Mouse (Mus musculus) heart, embryonic 11.5 days (tissue): ENCODE data around the gene Knstrn. TPM values are rescaled to one million over a fixed set of nuclear protein-coding genes. Genes with fewer than 3 reads are reported as not detected.

Experiments
- ATAC-seq: fragments of 200-750 bp; cut with Nextera tagmentation; replicated peaks from 2 replicates; pipeline ENCODE4 v1.8.0; 2017; ENCODE audit warnings: moderate library complexity; ENCODE audit not compliant: insufficient number of reproducible peaks, low FRiP score, low TSS enrichment
- H3K27ac ChIP-seq: fragments of 300-500 bp; sonication (generic); 2 replicates; pipeline ENCODE4 v1.5.1; 2014; ENCODE audit warnings: mild to moderate bottlenecking, low read depth, low read length
- H3K27me3 ChIP-seq: fragments of 300-500 bp; sonication (generic); 2 replicates; pipeline ENCODE4 v1.6.1; 2014; ENCODE audit warnings: mild to moderate bottlenecking, low read length, mixed read lengths; ENCODE audit not compliant: control insufficient read depth, insufficient read depth
- H3K36me3 ChIP-seq: fragments of 300-500 bp; sonication (generic); 2 replicates; pipeline ENCODE4 v1.6.1; 2014; ENCODE audit warnings: mild to moderate bottlenecking, low read length, moderate library complexity, mixed read lengths; ENCODE audit not compliant: control insufficient read depth, insufficient read depth
- H3K4me1 ChIP-seq: fragments of 300-500 bp; sonication (generic); 2 replicates; pipeline ENCODE4 v1.6.1; 2014; ENCODE audit warnings: low read length; ENCODE audit not compliant: control insufficient read depth, insufficient read depth
- H3K4me2 ChIP-seq: fragments of 300-500 bp; sonication (generic); 2 replicates; pipeline ENCODE4 v1.6.1; 2014; ENCODE audit warnings: mild to moderate bottlenecking, moderate library complexity
- H3K4me3 ChIP-seq: fragments of 300-500 bp; sonication (generic); 2 replicates; pipeline ENCODE4 v1.5.1; 2014; ENCODE audit warnings: low read depth, low read length
- H3K9ac ChIP-seq: fragments of 300-500 bp; sonication (generic); 2 replicates; pipeline ENCODE4 v1.6.1; 2014; ENCODE audit warnings: mild to moderate bottlenecking, low read depth, low read length, moderate library complexity
- H3K9me3 ChIP-seq: fragments of 300-500 bp; sonication (generic); replicated peaks from 2 replicates; pipeline ENCODE4 v1.6.1; 2016; ENCODE audit warnings: low read length; ENCODE audit not compliant: control insufficient read depth
- WGBS: fragments of 180-500 bp; shearing (Covaris S2); extraction: QIAGEN DNeasy Blood & Tissue Kit; methylation state at CpG from one replicate; pipeline ENCODE4 v1.1.7; 2014; ENCODE audit not compliant: insufficient replicate concordance; 5-methylcytosine and 5-hydroxymethylcytosine counted together
- polyA plus RNA-seq: library from polyadenylated mRNA; unstranded; fragments of >200 nt; fragmentation: Nextera tagmentation; extraction: Ambion mirVana; gene quantifications from 2 replicates; pipeline ENCODE4 v1.2.1, GENCODE M21; 2014

Gene Knstrn
- polyA plus RNA-seq, 1 experiment from 2014 or later: 135 TPM

DNA sequence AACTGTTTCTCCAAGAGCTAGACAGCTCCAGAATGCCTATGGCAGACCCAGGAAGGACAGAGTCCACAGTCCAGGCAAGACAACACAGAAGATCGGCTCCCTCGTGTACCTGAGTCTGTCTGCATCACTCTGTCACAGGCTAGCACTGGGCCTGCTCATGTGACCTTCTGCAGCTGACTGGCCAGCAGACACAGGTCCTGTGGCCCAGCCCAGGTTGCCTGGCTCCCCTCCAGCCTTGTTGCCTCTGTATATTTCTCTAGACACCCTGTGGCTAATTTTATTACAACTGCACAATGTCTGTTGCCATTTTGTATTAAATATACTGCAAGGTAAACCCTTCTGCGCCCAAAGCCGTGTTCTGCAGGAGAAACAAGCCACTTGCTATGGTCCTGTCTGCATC, 67.2 kb downstream of the Knstrn start:
- 74% methylated on average over 4 of the region's 4 CpGs for WGBS
- Histone ChIP-seq H3K9ac (no peak overlapping the region), H3K27ac (no peak overlapping the region), H3K4me1 (0 out of 2 replicates have a peak, but pooled peaks cover 5% of the 10 kb centered on the region), H3K27me3 (peaks cover 17% of the 10 kb centered on the region), H3K4me3 (no peak overlapping the region), H3K36me3 (peaks cover 6% of the 10 kb centered on the region; the same call in 1 of the 2 replicates), H3K9me3 (no peaks in the 10 kb centered on the region), H3K4me2 (no peak overlapping the region)
- ATAC-seq: no peak

DNA sequence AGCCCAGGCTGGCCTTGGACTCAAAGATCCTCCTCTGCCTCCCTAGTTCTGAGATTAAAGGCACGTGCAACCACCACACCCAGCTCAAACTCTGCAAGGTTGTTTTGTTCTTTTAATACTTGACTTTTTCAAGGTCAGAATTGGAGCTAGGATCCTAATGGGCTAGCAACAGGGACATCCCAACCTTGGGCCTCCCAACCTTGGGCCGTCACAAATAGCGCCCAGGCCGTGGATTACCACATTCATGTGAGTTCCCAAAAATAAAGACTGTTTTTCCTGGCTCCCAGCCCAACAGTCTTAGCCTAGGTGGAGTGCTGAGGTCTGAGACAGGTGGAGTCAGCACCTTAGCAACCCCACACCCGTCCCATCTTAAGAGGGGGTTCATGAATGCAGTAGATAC, 68.2 kb downstream of the Knstrn start:
- ATAC-seq: no peak
- 84% methylated on average over 5 of the region's 5 CpGs for WGBS
- Histone ChIP-seq H3K27ac (no peak overlapping the region), H3K4me3 (no peak overlapping the region), H3K9ac (no peak overlapping the region), H3K4me2 (no peak overlapping the region), H3K4me1 (0 out of 2 replicates have a peak, but pooled peaks cover 5% of the 10 kb centered on the region), H3K9me3 (no peaks in the 10 kb centered on the region), H3K36me3 (peaks cover 6% of the 10 kb centered on the region; the same call in 1 of the 2 replicates), H3K27me3 (peaks cover 24% of the 10 kb centered on the region)

DNA sequence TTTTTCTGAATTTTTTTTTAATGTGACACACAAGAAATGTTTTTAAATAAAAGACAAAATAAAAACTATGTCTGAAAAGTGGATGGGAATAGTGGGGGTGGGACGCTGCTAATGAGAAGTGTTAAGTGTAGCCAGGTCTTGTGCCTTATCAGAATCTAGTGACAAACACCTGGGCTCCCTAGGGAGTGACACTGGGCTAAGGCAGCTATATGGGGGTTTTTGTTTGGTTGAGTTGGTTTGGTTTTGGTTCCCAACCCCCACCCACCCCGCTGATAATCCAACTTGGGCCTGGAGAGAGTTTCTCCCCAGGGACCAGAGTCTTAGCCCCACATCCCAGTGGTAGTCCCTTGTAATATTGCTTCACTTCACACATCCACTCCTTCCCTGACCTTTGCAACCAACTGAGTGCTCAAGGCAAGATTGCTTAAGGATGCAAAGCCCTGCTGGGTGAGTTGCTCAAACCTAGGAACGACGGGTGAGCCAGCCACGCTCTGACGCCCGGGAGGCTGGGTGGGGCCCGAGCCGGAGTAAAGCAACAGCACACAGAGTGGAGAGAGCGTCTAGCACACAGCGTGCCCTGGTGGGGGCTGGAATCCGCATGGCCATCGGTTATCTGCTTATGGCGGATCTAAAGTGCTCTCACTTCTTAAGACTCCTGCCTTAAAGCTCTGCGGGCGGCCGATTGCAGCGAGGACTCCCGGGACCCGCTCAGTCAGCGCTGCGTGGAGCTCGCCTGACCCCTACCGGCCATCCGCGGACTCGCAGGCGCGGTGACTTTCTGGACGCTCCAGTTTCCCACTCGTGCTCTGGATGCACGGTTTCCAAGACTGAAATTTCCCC, 69.3 kb downstream of the Knstrn start:
- H3K27ac ChIP-seq: no peak overlapping the region

DNA sequence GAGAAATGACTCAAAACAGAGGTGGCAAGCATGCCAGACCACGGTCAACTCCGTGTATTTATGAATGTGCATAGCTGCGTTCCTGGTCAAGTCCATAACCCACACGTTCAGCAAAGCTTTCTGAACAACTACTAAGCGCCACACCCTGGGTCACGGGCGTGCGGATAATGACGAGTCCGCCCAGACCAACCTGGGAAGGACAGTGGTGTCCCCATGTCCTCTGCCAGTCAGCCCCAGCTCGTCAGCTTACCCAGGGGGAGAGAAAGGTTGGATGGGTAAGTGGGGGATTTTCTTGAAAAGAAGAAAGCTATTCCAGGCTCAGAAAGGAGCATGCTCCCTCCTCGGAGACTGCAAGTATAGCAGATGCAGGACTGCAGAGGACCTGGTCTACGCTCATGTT, 73.6 kb downstream of the Knstrn start:
- Histone ChIP-seq H3K4me3 (peak overlapping the region; percentile 25; the same call in 1 of the 2 replicates), H3K27ac (peak overlapping the region; percentile 80), H3K36me3 (no peaks in the 10 kb centered on the region), H3K4me1 (peaks cover 10% of the 10 kb centered on the region), H3K9me3 (no peaks in the 10 kb centered on the region), H3K4me2 (peak overlapping the region; percentile 43), H3K27me3 (peaks cover 42% of the 10 kb centered on the region), H3K9ac (0 out of 2 replicates have a peak overlapping the region, but pooled peaks have one; percentile 34)
- ATAC-seq: peak; percentile 67; the same call in 1 of the 2 replicates
- 51% methylated on average over 13 of the region's 13 CpGs for WGBS

More for the DNA sequence above, 69.3 kb downstream of the Knstrn start:
- H3K36me3 ChIP-seq: peaks cover under 1% of the 10 kb centered on the region; the same call in 1 of the 2 replicates
- H3K27me3 ChIP-seq: peaks cover 30% of the 10 kb centered on the region
- peak; percentile 31; the same call in 1 of the 2 replicates for ATAC-seq
- WGBS: 1% methylated on average over 32 of the region's 32 CpGs
- H3K9ac ChIP-seq: 0 out of 2 replicates have a peak overlapping the region, but pooled peaks have one; percentile 1
- H3K4me3 ChIP-seq: peak overlapping the region; percentile 26
- peaks cover 12% of the 10 kb centered on the region for H3K4me1 ChIP-seq
- no peaks in the 10 kb centered on the region for H3K9me3 ChIP-seq
- peak overlapping the region; percentile 60 for H3K4me2 ChIP-seq

DNA sequence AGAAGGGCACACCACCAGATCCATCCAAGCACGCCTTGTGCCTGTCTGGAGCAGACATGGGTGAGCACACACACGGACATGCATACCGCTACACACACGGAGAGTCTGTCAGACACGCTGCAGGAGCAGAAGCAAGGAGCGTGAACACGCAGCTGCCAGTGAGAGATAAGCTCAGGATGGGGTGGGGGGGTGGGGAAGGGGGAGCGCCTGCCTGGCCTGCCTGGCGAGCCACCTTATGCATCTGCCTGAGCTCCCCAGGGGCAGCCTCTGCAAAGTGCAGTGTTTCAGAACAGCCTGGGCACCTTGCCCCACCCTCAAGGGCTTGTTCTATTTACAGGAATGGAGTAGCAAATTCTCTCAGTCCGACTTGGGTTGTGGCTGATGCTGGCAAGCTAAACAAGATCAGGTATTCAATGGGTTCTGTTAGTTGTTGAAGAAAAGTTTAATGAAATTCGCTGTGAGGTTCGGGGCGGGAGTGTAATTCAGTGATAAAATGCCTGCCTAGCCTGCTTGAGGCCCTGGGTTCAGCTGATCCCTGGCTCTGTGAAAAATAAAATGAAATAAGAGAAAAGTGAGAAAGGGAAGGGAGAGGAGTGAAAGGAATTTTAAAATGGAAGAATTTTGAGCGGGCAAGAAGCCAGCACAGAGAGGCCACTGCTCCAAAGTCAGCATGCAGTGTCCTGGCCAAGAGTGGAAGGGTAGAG, 74.2 kb downstream of the Knstrn start:
- Histone ChIP-seq H3K9me3 (no peaks in the 10 kb centered on the region), H3K9ac (peak overlapping the region; percentile 43; the same call in 1 of the 2 replicates), H3K4me3 (peak overlapping the region; percentile 25), H3K4me2 (peak overlapping the region; percentile 43), H3K27me3 (peaks cover 46% of the 10 kb centered on the region), H3K4me1 (peaks cover 10% of the 10 kb centered on the region), H3K36me3 (no peaks in the 10 kb centered on the region), H3K27ac (peak overlapping the region; percentile 80)
- WGBS: 15% methylated on average over 14 of the region's 14 CpGs
- peak; percentile 84 for ATAC-seq

DNA sequence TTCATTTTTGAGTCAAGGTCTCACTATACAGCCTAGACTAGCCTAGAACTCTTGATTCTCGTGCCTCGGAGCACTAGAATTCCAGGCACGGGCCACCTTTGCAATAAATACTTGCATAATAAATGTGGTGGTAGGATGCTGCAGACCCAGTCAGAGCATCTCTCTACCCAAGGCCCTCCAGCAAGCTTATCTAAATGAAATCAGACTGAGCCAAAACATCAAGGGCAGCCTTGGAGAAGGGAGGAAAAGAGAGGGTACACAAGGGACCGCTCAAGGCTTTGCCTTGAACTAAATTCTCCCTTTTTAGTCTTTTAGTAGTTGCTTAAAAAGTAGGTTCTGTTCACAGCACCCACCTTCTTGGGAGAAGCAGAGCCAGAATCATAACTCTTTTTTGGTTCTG, 77.4 kb downstream of the Knstrn start:
- Histone ChIP-seq H3K27me3 (peaks cover 55% of the 10 kb centered on the region), H3K4me3 (no peak overlapping the region), H3K4me1 (peaks cover 10% of the 10 kb centered on the region), H3K9me3 (no peaks in the 10 kb centered on the region), H3K27ac (no peak overlapping the region), H3K9ac (no peak overlapping the region), H3K4me2 (no peak overlapping the region), H3K36me3 (no peaks in the 10 kb centered on the region)
- WGBS: 82% methylated on average over 4 of the region's 4 CpGs
- no peak for ATAC-seq

DNA sequence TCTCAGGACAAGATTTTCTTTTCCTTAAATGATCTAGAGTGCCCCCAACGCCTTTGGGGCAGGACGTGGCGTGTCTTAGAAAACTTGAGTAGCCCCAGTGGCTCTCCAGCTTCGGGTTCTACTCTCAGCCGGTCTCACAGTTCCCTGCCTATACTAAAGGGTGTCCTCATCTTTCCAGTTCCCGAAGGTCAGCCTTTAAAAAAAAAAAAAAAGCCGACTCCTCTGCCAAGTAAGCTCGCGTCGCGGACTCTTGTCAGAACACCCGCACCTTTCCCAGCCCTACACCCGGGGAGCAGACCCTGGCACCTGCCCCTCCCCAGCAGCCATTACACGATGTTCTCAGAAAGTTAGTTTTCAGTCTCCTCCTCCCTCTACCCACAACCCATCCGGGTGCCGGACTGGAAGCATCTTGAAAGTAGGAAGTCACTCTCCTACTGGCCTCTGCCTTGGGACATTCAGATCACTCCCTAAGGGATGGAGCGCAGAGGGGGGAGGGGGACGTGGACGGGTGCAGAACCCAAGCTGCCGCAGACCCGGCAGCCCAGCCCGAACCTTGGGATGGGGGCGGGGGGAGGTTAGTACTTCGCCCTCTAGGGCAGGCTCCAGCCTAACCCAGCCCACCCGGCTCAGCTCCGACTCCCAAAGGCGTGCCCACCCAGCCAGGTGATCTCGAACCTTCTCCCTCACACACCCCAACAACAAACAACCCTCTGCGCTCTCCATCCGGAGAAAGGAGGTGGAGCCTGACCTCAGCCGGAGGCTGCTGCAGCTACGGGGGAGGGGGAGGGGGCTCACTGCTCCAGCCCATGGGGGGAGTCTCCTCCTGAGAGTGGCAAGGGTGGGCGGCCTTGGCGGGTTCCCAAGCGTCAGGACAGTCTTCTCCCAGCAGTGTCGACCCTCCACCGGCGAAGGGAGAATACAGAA, 82.4 kb downstream of the Knstrn start:
- Histone ChIP-seq H3K36me3 (no peaks in the 10 kb centered on the region), H3K27ac (no peak overlapping the region), H3K9me3 (no peaks in the 10 kb centered on the region), H3K9ac (peak overlapping the region; percentile 59), H3K4me3 (peak overlapping the region; percentile 54), H3K4me2 (peak overlapping the region; percentile 72), H3K27me3 (peaks cover 83% of the 10 kb centered on the region), H3K4me1 (peaks cover 20% of the 10 kb centered on the region)
- WGBS: 1% methylated on average over 37 of the region's 38 CpGs
- no peak for ATAC-seq

DNA sequence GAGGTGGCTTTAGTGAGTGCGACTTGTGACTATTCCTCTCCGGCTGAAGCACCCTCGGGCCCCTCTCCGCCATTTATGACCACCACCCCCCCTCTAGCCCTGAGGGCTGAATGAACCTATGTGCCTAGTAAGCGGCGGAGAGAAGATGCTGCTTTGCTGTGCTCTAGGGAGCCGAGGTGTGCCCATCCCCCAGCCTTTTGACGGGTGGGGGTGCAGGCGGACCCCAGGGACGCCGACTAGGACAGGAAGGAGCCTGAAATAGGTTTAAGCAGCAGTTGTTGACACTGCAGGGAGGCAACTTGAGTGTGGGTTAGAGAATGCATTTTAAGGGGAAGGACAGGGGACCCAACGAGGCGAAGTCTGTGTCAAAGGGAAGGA, 83.1 kb downstream of the Knstrn start:
- 0% methylated on average over 13 of the region's 13 CpGs for WGBS
- Histone ChIP-seq H3K4me2 (peak overlapping the region; percentile 72), H3K4me3 (peak overlapping the region; percentile 54), H3K4me1 (peaks cover 20% of the 10 kb centered on the region), H3K9ac (peak overlapping the region; percentile 39), H3K36me3 (no peaks in the 10 kb centered on the region), H3K27me3 (peaks cover 82% of the 10 kb centered on the region), H3K9me3 (no peaks in the 10 kb centered on the region), H3K27ac (no peak overlapping the region)
- no peak for ATAC-seq
